Mouse (Mus musculus) lung, embryonic 16.5 days (tissue): ENCODE results near the gene Car14. TPM values are rescaled to one million over a fixed set of nuclear protein-coding genes. Genes with fewer than 3 reads are reported as not detected.

ENCODE experiments used
- ATAC-seq: fragments of 200-750 bp; cut with Nextera tagmentation; 2 replicates; pipeline ENCODE4 v1.8.0; 2017; ENCODE audit warnings: low read depth, mild to moderate bottlenecking, moderate library complexity
- H3K27ac ChIP-seq: fragments of 300-500 bp; sonication (generic); 2 replicates; pipeline ENCODE4 v1.5.1; 2014; ENCODE audit warnings: mild to moderate bottlenecking, control low read depth, low read length
- H3K27me3 ChIP-seq: fragments of 300-500 bp; sonication (generic); 2 replicates; pipeline ENCODE4 v1.6.1; 2014; ENCODE audit warnings: low read depth, low read length, mixed read lengths; ENCODE audit not compliant: control insufficient read depth, insufficient read depth
- H3K36me3 ChIP-seq: fragments of 300-500 bp; sonication (generic); 2 replicates; pipeline ENCODE4 v1.6.1; 2014; ENCODE audit warnings: low read length; ENCODE audit not compliant: control insufficient read depth, insufficient read depth
- H3K4me1 ChIP-seq: fragments of 300-500 bp; sonication (generic); replicated peaks from 2 replicates; pipeline ENCODE4 v1.6.1; 2014; ENCODE audit warnings: low read length, mixed read lengths; ENCODE audit not compliant: control insufficient read depth, insufficient read depth
- H3K4me2 ChIP-seq: fragments of 300-500 bp; sonication (generic); 2 replicates; pipeline ENCODE4 v1.6.1; 2014; ENCODE audit warnings: low read depth, low read length, control low read depth
- H3K4me3 ChIP-seq: fragments of 300-500 bp; sonication (generic); 2 replicates; pipeline ENCODE4 v1.5.1; 2014; ENCODE audit warnings: mild to moderate bottlenecking, low read length, control low read depth
- H3K9ac ChIP-seq: fragments of 300-500 bp; sonication (generic); 2 replicates; pipeline ENCODE4 v1.6.1; 2014; ENCODE audit warnings: low read length, control low read depth
- H3K9me3 ChIP-seq: fragments of 300-500 bp; sonication (generic); 2 replicates; pipeline ENCODE4 v1.6.1; 2016; ENCODE audit warnings: low read length; ENCODE audit not compliant: control insufficient read depth
- WGBS: fragments of 180-500 bp; shearing (Covaris S2); extraction: QIAGEN DNeasy Blood & Tissue Kit; methylation state at CpG from one replicate; pipeline ENCODE4 v1.1.7; 2014; 5-methylcytosine and 5-hydroxymethylcytosine counted together
- polyA plus RNA-seq: library from polyadenylated mRNA; unstranded; fragments of >200 nt; fragmentation: Nextera tagmentation; extraction: Ambion mirVana; gene quantifications from 2 replicates; pipeline ENCODE4 v1.2.1, GENCODE M21; 2015

The Car14 gene
- polyA plus RNA-seq, 1 experiment from 2014 or later: 13.0 TPM

GRCm38 (mm10) chr3:95942749-95943148 is 38.3 kb upstream of the Car14 start:
- no peak for ATAC-seq
- no peaks in the 10 kb centered on the region for H3K27me3 ChIP-seq
- 84% methylated on average over 6 of the region's 6 CpGs for WGBS
- no peaks in the 10 kb centered on the region for H3K9me3 ChIP-seq
- H3K27ac ChIP-seq: no peak overlapping the region
- no peak overlapping the region for H3K9ac ChIP-seq
- no peaks in the 10 kb centered on the region for H3K4me1 ChIP-seq
- H3K4me2 ChIP-seq: no peak overlapping the region
- no peak overlapping the region for H3K4me3 ChIP-seq
- H3K36me3 ChIP-seq: peaks cover 59% of the 10 kb centered on the region

DNA sequence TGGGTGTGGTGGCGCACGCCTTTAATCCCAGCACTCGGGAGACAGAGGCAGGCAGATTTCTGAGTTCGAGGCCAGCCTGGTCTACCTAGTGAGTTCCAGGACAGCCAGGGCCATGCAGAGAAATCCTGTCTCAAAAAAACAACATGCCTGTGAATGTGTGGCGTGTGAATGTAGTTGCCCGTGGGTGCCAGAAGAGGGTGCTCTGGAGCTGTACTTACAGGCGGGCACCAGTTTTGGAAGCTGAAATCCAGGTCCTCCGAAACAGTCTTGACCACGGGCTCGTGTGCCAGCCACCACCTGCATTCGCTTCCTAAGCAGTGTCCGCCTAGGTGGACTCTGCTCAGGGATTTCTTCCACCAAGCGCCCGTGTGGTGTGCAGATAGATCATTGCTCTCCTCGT is 34.3 kb upstream of the Car14 start:
- Histone ChIP-seq H3K4me2 (no peak overlapping the region), H3K9me3 (no peaks in the 10 kb centered on the region), H3K27ac (no peak overlapping the region), H3K4me3 (no peak overlapping the region), H3K9ac (no peak overlapping the region), H3K36me3 (peaks cover 67% of the 10 kb centered on the region), H3K4me1 (no peaks in the 10 kb centered on the region), H3K27me3 (no peaks in the 10 kb centered on the region)
- 94% methylated on average over 15 of the region's 15 CpGs for WGBS
- ATAC-seq: no peak

- 91% methylated on average over 8 of the region's 8 CpGs for WGBS
- Histone ChIP-seq H3K4me2 (no peak overlapping the region), H3K4me1 (no peaks in the 10 kb centered on the region), H3K9ac (no peak overlapping the region), H3K36me3 (peaks cover 68% of the 10 kb centered on the region), H3K9me3 (no peaks in the 10 kb centered on the region), H3K4me3 (no peak overlapping the region), H3K27me3 (no peaks in the 10 kb centered on the region), H3K27ac (no peak overlapping the region)
- ATAC-seq: no peak
Measured at GRCm38 (mm10) chr3:95938217-95938616, 33.7 kb upstream of the Car14 start.

DNA sequence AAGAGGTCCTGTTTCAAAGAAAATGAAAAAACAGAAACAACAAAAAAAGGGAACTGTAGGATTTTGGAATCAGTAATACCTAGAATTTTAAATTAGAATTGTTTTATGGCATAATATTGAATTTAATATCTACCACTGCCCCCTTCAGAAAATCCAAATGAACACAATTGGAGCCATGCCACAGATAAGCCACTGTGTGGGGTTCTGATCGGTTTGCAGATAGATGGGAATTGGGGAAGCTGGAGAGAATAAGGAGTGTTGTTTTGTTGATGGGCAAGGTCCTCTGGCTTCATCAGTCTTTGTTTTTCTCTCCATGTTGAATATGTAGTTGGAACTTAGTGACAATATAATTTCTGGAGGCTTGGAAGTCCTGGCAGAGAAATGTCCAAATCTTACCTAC is 30.0 kb upstream of the Car14 start:
- H3K4me3 ChIP-seq: no peak overlapping the region
- peaks cover 12% of the 10 kb centered on the region for H3K4me1 ChIP-seq
- H3K27me3 ChIP-seq: no peaks in the 10 kb centered on the region
- H3K9ac ChIP-seq: no peak overlapping the region
- no peaks in the 10 kb centered on the region for H3K9me3 ChIP-seq
- WGBS: 82% methylated on average over 1 of the region's 1 CpGs
- no peak overlapping the region for H3K27ac ChIP-seq
- H3K36me3 ChIP-seq: peaks cover 41% of the 10 kb centered on the region
- H3K4me2 ChIP-seq: no peak overlapping the region
- ATAC-seq: no peak

- WGBS: 75% methylated on average over 7 of the region's 7 CpGs
- H3K36me3 ChIP-seq: peaks cover 29% of the 10 kb centered on the region
- no peak overlapping the region for H3K9ac ChIP-seq
- no peaks in the 10 kb centered on the region for H3K27me3 ChIP-seq
- no peak overlapping the region for H3K27ac ChIP-seq
- H3K4me3 ChIP-seq: no peak overlapping the region
- H3K9me3 ChIP-seq: no peaks in the 10 kb centered on the region
- peaks cover 12% of the 10 kb centered on the region for H3K4me1 ChIP-seq
- no peak for ATAC-seq
- H3K4me2 ChIP-seq: no peak overlapping the region
Measured at GRCm38 (mm10) chr3:95933111-95933750, 28.7 kb upstream of the Car14 start.

DNA sequence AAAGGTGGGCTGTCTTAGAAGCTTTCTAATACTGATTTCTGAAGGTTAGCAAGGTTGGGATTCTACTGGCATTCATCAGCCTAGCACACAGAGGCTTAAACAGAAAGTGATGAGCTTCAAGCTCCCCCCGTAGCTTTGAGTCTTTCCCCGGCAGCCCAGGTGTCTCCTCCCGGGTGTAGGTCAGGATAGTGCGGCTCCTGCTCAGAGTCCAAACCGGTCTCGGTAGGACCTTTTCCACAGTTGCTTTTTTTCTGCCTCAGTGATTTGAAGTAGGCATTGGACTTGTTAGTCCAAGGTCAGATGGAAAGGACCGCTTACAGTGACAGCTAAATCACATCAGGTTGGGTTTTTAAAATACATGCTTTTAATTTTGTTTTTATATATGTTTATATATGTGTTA is 28.1 kb upstream of the Car14 start:
- no peak for ATAC-seq
- WGBS: 87% methylated on average over 7 of the region's 7 CpGs

DNA sequence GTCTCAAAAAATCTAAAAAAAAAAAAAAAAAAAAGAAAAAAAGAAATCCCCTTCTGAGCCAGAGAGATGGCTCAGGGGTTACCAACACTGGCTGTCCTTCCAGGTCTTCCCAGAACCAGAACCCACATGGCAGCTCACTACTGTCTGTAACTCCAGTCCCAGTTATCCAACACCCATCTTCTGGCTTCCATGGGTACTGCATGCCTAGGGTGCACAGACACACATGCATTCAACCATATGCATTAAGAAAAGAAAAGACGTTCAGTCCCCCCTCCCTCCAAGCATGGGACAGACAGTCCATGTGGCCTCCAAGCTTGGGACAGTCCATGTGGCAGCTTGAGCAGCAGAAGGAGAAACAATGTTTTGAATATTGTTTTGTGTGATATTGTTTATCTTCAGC is 27.7 kb upstream of the Car14 start:
- 40% methylated on average over 1 of the region's 1 CpGs for WGBS
- no peaks in the 10 kb centered on the region for H3K9me3 ChIP-seq
- no peak overlapping the region for H3K27ac ChIP-seq
- no peak for ATAC-seq
- no peak overlapping the region for H3K9ac ChIP-seq
- H3K4me1 ChIP-seq: peaks cover 12% of the 10 kb centered on the region
- H3K4me2 ChIP-seq: no peak overlapping the region
- peaks cover 18% of the 10 kb centered on the region for H3K36me3 ChIP-seq
- H3K27me3 ChIP-seq: no peaks in the 10 kb centered on the region
- H3K4me3 ChIP-seq: no peak overlapping the region

More for the DNA sequence above, 28.1 kb upstream of the Car14 start:
- H3K27ac ChIP-seq: no peak overlapping the region
- H3K4me3 ChIP-seq: no peak overlapping the region
- no peak overlapping the region for H3K9ac ChIP-seq
- H3K36me3 ChIP-seq: peaks cover 22% of the 10 kb centered on the region
- H3K4me1 ChIP-seq: peaks cover 12% of the 10 kb centered on the region
- H3K9me3 ChIP-seq: no peaks in the 10 kb centered on the region
- H3K27me3 ChIP-seq: no peaks in the 10 kb centered on the region
- no peak overlapping the region for H3K4me2 ChIP-seq

DNA sequence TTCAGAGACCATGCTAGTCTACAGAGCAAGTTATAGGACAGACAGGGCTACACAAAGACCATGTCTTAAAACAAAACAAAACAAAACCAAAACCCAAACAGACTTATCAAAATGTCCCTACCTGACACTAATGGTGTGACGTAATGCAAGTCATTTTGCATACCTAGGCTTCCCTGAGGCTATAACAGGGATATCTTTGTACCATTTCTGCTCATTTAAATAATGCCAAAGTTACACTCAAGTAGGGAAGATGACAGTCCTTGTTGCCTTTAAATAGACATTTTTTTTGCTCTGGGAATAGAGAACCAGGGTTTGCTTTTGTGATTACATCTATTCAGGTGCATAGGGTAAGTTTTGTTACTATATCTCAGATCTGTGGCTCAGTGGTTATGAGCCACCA is 27.0 kb upstream of the Car14 start:
- Histone ChIP-seq H3K4me3 (no peak overlapping the region), H3K9me3 (no peaks in the 10 kb centered on the region), H3K9ac (no peak overlapping the region), H3K4me1 (peaks cover 12% of the 10 kb centered on the region), H3K27ac (no peak overlapping the region), H3K27me3 (no peaks in the 10 kb centered on the region), H3K4me2 (peak overlapping the region; percentile 68), H3K36me3 (peaks cover 13% of the 10 kb centered on the region)
- 95% methylated on average over 1 of the region's 1 CpGs for WGBS
- ATAC-seq: no peak

DNA sequence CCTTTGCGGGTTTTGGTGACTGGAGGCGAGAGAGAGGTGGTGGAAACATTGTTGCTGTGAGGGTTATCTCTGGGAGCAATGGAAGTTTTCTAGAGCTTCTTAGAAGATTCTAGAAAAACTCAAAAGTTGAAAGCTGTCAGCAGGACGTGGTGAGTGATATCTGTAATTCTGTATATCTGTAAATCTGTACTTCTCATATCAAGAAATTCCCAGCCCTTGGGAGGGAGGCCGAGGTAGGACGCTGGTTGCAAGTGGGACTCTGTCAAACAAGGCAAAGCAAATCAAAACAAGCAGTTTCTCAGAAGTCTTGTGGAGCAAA is 25.9 kb upstream of the Car14 start:
- H3K27ac ChIP-seq: peak overlapping the region; percentile 95
- peak overlapping the region; percentile 97 for H3K9ac ChIP-seq
- H3K36me3 ChIP-seq: peaks cover 12% of the 10 kb centered on the region
- H3K4me3 ChIP-seq: peak overlapping the region; percentile 94
- H3K4me1 ChIP-seq: peaks cover 12% of the 10 kb centered on the region
- no peaks in the 10 kb centered on the region for H3K9me3 ChIP-seq
- peak overlapping the region; percentile 68 for H3K4me2 ChIP-seq
- 0% methylated on average over 5 of the region's 5 CpGs for WGBS
- no peaks in the 10 kb centered on the region for H3K27me3 ChIP-seq
- no peak for ATAC-seq
